In genomic region chr11:115839732-115840131, GRCm38 (mm10) we compare ENCODE assay signal across 12 mouse cellular contexts. TPM values are rescaled to one million over a fixed set of nuclear protein-coding genes. Genes with fewer than 3 reads are reported as not detected.
A peak's percentile ranks its signal among the peaks of the same experiment; 100 is the strongest.
DNase-seq lines count a peak whose midpoint lies in the region; ATAC-seq and TF ChIP-seq lines count a peak whose summit lies in the region.
"Had no signal": no experiment of that assay in that cellular context is flagged by ENCODE, and none has a peak within 500 bp of the region (broad histone marks: within the 10 kb centered on the region; RNA-seq: fewer than 3 reads in every experiment).

No protein-coding gene starts in this region.

- H3K27me3 ChIP-seq in kidney, adult 2 months (replicated peaks; ENCODE audit: control insufficient read depth, insufficient read depth, low read length): no peaks in the 10 kb centered on the region
- no peaks in the 10 kb centered on the region for H3K27me3 ChIP-seq in E14TG2a.4 (ENCODE audit: insufficient read depth, low read length)
- H3K27me3 ChIP-seq in intestine, embryonic 14.5 days (replicated peaks; ENCODE audit: control insufficient read depth, insufficient read depth, low read length): no peaks in the 10 kb centered on the region
- H3K27me3 ChIP-seq: forebrain, embryonic 15.5 days; limb, embryonic 13.5 days had no signal

- no peak for TF ChIP-seq POLR2A in kidney, adult 2 months (IDR thresholded peaks at IDR 0.05; ENCODE audit: low read depth, low read length)

- no peak for TF ChIP-seq CTCF in gastrocnemius, adult 2 months (IDR thresholded peaks at IDR 0.05)
- no peak for TF ChIP-seq CTCF in kidney, adult 2 months (conservative IDR thresholded peaks at IDR 0.05; ENCODE audit: insufficient read depth, insufficient read length, low read depth, low read length)
- TF ChIP-seq CTCF in E14TG2a.4 (conservative IDR thresholded peaks at IDR 0.05; ENCODE audit: low read length): no peak

- H3K9ac ChIP-seq in intestine, embryonic 14.5 days (ENCODE audit: low read length): no peak overlapping the region
- H3K9ac ChIP-seq: forebrain, embryonic 15.5 days; limb, embryonic 13.5 days had no signal

- no peak overlapping the region for H3K4me3 ChIP-seq in gastrocnemius, adult 2 months
- H3K4me3 ChIP-seq in kidney, adult 2 months (ENCODE audit: insufficient read depth, low read depth, low read length): no peak overlapping the region
- peak overlapping the region; percentile 41 for H3K4me3 ChIP-seq in E14TG2a.4 (replicated peaks; ENCODE audit: low read length)
- H3K4me3 ChIP-seq in intestine, embryonic 14.5 days (ENCODE audit: low read depth, low read length): no peak overlapping the region
- H3K4me3 ChIP-seq: forebrain, embryonic 15.5 days; limb, embryonic 13.5 days had no signal

- 53% methylated on average over 3 of the region's 3 CpGs for WGBS in kidney, adult 2 months
- WGBS in intestine, embryonic 14.5 days: 67% methylated on average over 3 of the region's 3 CpGs

- H3K27ac ChIP-seq in gastrocnemius, adult 2 months: peak overlapping the region; percentile 74; the same call in 1 of the 2 replicates
- H3K27ac ChIP-seq in kidney, adult 2 months (ENCODE audit: insufficient read depth, low read depth, low read length): peak overlapping the region; percentile 10; the same call in 1 of the 2 replicates
- peak overlapping the region; percentile 43; the same call in 1 of the 2 replicates for H3K27ac ChIP-seq in intestine, embryonic 14.5 days (ENCODE audit: low read depth)
- H3K27ac ChIP-seq: forebrain, embryonic 15.5 days; limb, embryonic 13.5 days had no signal

- H3K9me3 ChIP-seq in E14TG2a.4 (ENCODE audit: low read length): no peaks in the 10 kb centered on the region
- no peaks in the 10 kb centered on the region for H3K9me3 ChIP-seq in intestine, embryonic 14.5 days (ENCODE audit: control insufficient read depth, low read length)
- H3K9me3 ChIP-seq: forebrain, embryonic 15.5 days; limb, embryonic 13.5 days had no signal

- ATAC-seq in intestine, embryonic 14.5 days (replicated peaks; ENCODE audit: low FRiP score, low TSS enrichment, low read depth): no peak
- ATAC-seq: forebrain, embryonic 15.5 days had no signal

- peaks cover 83% of the 10 kb centered on the region for H3K4me1 ChIP-seq in kidney, adult 2 months (ENCODE audit: control insufficient read depth, insufficient read depth, low read length)
- peaks cover 96% of the 10 kb centered on the region for H3K4me1 ChIP-seq in E14TG2a.4 (replicated peaks; ENCODE audit: low read depth, low read length)
- H3K4me1 ChIP-seq in intestine, embryonic 14.5 days (replicated peaks; ENCODE audit: control insufficient read depth, insufficient read depth, low read length): peaks cover 47% of the 10 kb centered on the region
- H3K4me1 ChIP-seq: forebrain, embryonic 15.5 days had no signal

- H3K4me2 ChIP-seq in intestine, embryonic 14.5 days (ENCODE audit: low read length): no peak overlapping the region
- H3K4me2 ChIP-seq: forebrain, embryonic 15.5 days; limb, embryonic 13.5 days had no signal

- intact Hi-C loops in gastrocnemius, adult 2 months (cut with DNase I): loop anchor here (2.0 kb wide), 1 partner anchor 19 kb away; the partner anchor contains the start of gene Myo15b

- no peaks in the 10 kb centered on the region for H3K36me3 ChIP-seq in kidney, adult 2 months (ENCODE audit: control insufficient read depth, insufficient read depth, low read length)
- peaks cover 32% of the 10 kb centered on the region for H3K36me3 ChIP-seq in E14TG2a.4 (ENCODE audit: insufficient read depth, low read length)
- no peaks in the 10 kb centered on the region for H3K36me3 ChIP-seq in intestine, embryonic 14.5 days (ENCODE audit: control insufficient read depth, insufficient read depth, low read length)
- H3K36me3 ChIP-seq: forebrain, embryonic 15.5 days; limb, embryonic 13.5 days had no signal

- DNase-seq in gastrocnemius, adult 2 months: no peak
- DNase-seq in gastrocnemius, adult 18-20 months (ENCODE audit: low spot score): no peak
- DNase-seq in kidney, adult 2 months: no peak
- DNase-seq in kidney, adult 9 months: no peak
- no peak for DNase-seq in intestine, embryonic 14.5 days (ENCODE audit: low spot score)
- no peak for DNase-seq in cerebellum, postnatal 36 days
- DNase-seq in ovary, postnatal 14 days (ENCODE audit: low spot score): no peak
- DNase-seq: cerebellum, adult 9-10 months; kidney, postnatal 14 days had no signal

RNA-seq across cellular contexts. Expression of gene Llgl2, which starts 15.9 kb away (rescaled TPM):
- 1 to 10 TPM; 8.3 to 9.8 TPM for total RNA-seq in gastrocnemius, adult 2 months (2021)
- total RNA-seq in gastrocnemius, adult 18-20 months (2021): 1 to 10 TPM; 6.3 to 8.1 TPM
- 153 and 166 TPM in 2 replicates for polyA plus RNA-seq in kidney, adult 2 months (2012; rRNA removed)
- 46.3 and 59.2 TPM in 2 replicates for polyA plus RNA-seq in intestine, embryonic 14.5 days (2014; fragmentation: Nextera tagmentation; extraction: Ambion mirVana)

RNA-seq across cellular contexts. Expression of gene Myo15b, which starts 18.5 kb away (rescaled TPM):
- total RNA-seq in gastrocnemius, adult 2 months (2021): not detected
- total RNA-seq in gastrocnemius, adult 18-20 months (2021): not detected
- 104 and 132 TPM in 2 replicates for polyA plus RNA-seq in kidney, adult 2 months (2012; rRNA removed)
- 32.9 and 44.8 TPM in 2 replicates for polyA plus RNA-seq in intestine, embryonic 14.5 days (2014; fragmentation: Nextera tagmentation; extraction: Ambion mirVana)

RNA-seq across cellular contexts. Expression of gene Tsen54, which starts 25.2 kb away (rescaled TPM):
- total RNA-seq in gastrocnemius, adult 2 months (2021): 1 to 10 TPM; 6.2 to 6.9 TPM
- total RNA-seq in gastrocnemius, adult 18-20 months (2021): 1 to 10 TPM; 5.0 to 6.5 TPM
- polyA plus RNA-seq in kidney, adult 2 months (2012; rRNA removed): 36.4 and 43.4 TPM in 2 replicates
- polyA plus RNA-seq in intestine, embryonic 14.5 days (2014; fragmentation: Nextera tagmentation; extraction: Ambion mirVana): 29.5 and 30.7 TPM in 2 replicates

RNA-seq across cellular contexts. Expression of gene Caskin2, which starts 26.3 kb away (rescaled TPM):
- total RNA-seq in gastrocnemius, adult 2 months (2021): 10 to 100 TPM; 14.5 to 19.2 TPM
- 10 to 100 TPM; 13.1 to 18.2 TPM for total RNA-seq in gastrocnemius, adult 18-20 months (2021)
- polyA plus RNA-seq in kidney, adult 2 months (2012; rRNA removed): 36.9 and 46.7 TPM in 2 replicates
- 14.9 and 15.3 TPM in 2 replicates for polyA plus RNA-seq in intestine, embryonic 14.5 days (2014; fragmentation: Nextera tagmentation; extraction: Ambion mirVana)

Comparison
In these comparisons a context has a peak if more than half of its experiments do, and no peak if none do; other contexts are left out.
1. H3K27ac ChIP-seq: peak in every context shown above with its lines; median percentile 74 in gastrocnemius, adult 2 months; 43 in intestine, embryonic 14.5 days; 10 in kidney, adult 2 months.